Mouse (Mus musculus) neural tube, embryonic 11.5 days (tissue): Measurements from ENCODE around the gene Mfn1. TPM values are rescaled to one million over a fixed set of nuclear protein-coding genes. Genes with fewer than 3 reads are reported as not detected.

Source experiments
- polyA plus RNA-seq: library from polyadenylated mRNA; unstranded; fragments of >200 nt; fragmentation: Nextera tagmentation; extraction: Ambion mirVana; gene quantifications from 2 replicates; pipeline ENCODE4 v1.2.1, GENCODE M21; 2014

Gene Mfn1
- polyA plus RNA-seq, 1 experiment from 2014 or later = 26.8 TPM

Other genes with a start within 250 kb of the Mfn1 start
- gene Zmat3, start 163.5 kb upstream of the Mfn1 start, polyA plus RNA-seq = 10.6 and 11.5 TPM in 2 replicates
- gene Pik3ca, start 131.8 kb upstream of the Mfn1 start, polyA plus RNA-seq = 17.2 and 23.0 TPM in 2 replicates
- not detected in 2 replicates for gene Kcnmb3, start 37.2 kb upstream of the Mfn1 start, polyA plus RNA-seq
- 48.4 TPM in 2 replicates for gene Zfp639, start 19.2 kb upstream of the Mfn1 start, polyA plus RNA-seq
- gene Gnb4, start 87.1 kb downstream of the Mfn1 start, polyA plus RNA-seq = 53.2 and 57.4 TPM in 2 replicates
- gene Actl6a, start 176.8 kb downstream of the Mfn1 start, polyA plus RNA-seq = 233 and 237 TPM in 2 replicates
- 280 and 290 TPM in 2 replicates for gene Ndufb5, start 207.5 kb downstream of the Mfn1 start, polyA plus RNA-seq
- 38.3 and 42.1 TPM in 2 replicates for gene Mrpl47, start 208.1 kb downstream of the Mfn1 start, polyA plus RNA-seq